Mouse (Mus musculus): Measurements from ENCODE around the gene Gm5483. TPM values are rescaled to one million over a fixed set of nuclear protein-coding genes. Genes with fewer than 3 reads are reported as not detected.
"Not testable (repeated sequence)": the region's sequence is repeated elsewhere in the genome, so short reads cannot be mapped to it uniquely, and the experiment has no call there.

Gm5483 gene
- polyA plus RNA-seq (2016; fragmentation: Nextera tagmentation; extraction: Ambion mirVana) = not detected in 2 replicates

DNA sequence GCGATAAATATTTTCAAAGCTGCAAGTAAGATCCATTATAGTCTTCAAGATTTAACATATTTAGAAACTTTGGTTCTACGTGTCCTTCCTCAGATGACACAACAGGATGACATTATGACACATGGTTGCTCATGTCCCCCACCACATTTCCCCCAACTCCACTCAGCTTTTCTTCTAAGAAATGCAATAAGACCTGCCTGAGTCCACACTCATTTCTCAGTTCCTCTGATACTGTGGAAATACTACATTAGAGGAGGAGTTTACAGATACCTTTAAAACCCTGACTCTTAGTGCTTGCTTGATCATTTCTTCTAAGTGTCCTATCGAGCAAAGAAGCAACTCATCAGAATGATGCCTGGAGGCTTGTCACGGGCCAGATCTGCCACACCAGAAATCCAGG, at the start of gene Gm5483:
Gene Gm5483, plus strand, starts transcription at position 301 of the 400 bp plus-strand sequence.
- H3K36me3 ChIP-seq; H3K9me3 ChIP-seq (replicated peaks); H3K4me3 ChIP-seq; H3K4me1 ChIP-seq; H3K27ac ChIP-seq (replicated peaks); H3K27me3 ChIP-seq (ENCODE audit: low read depth, poor library complexity, severe bottlenecking); DNase-seq (ENCODE audit: low spot score): not testable (repeated sequence)
- 79% methylated on average over 4 of the region's 4 CpGs for WGBS

DNA sequence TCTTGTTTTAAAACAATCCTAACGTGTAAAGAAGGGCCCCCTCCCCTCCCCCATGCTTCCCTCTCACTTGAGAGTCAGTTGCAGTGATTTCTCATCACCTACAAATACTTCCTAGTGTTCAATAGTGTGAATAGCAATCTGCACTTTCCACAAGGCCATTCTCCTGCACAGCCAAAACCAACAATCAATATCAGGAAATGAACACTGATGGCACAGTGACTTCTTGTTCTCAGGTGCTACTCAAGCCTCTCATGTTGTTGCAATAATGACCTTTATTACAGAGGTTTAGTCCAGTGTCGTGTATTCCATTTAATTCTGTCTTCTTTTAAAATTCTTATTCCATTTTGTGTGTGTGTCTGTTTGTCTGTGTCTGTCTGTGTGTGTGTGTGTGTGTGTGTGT, 45.8 kb upstream of the Gm5483 start:
- H3K4me1 ChIP-seq = no peaks in the 10 kb centered on the region
- DNase-seq (ENCODE audit: low spot score) = no peak
- H3K4me3 ChIP-seq = no peak overlapping the region
- H3K36me3 ChIP-seq = no peaks in the 10 kb centered on the region
- H3K27ac ChIP-seq (replicated peaks) = no peak overlapping the region
- 80% methylated on average over 2 of the region's 2 CpGs for WGBS
- no peaks in the 10 kb centered on the region for H3K27me3 ChIP-seq (ENCODE audit: low read depth, poor library complexity, severe bottlenecking)
- no peaks in the 10 kb centered on the region for H3K9me3 ChIP-seq (replicated peaks)

DNA sequence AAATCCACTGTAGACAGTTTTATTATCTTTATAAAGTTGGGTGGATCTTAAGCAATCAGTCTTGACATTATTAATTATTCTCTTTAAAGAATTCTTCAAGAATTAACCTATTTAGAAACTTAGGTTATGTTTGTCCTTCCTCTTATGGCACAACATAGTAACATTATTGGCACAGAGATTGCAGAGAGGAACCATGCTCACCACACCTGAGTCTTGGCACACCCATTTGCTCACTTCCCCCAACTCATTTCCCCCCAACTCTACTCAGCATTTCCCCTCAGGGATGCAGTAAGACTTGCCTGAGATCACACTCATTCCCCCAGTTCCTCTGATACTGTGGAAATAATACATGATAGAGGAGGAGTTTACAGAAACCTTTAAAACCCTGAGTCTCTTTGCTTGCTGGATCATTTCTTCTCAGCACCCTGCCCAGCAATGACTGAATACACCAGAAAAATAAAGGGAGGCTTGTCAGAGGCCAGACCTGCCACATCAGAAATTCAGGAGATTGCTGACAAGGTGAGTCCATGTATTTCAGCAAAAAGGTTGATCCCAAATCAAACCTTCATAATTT, 27.5 kb upstream of the Gm5483 start, which contains the start of gene Stfa2l1:
Gene Stfa2l1, plus strand, starts transcription at position 410 of the 574 bp plus-strand sequence.
- H3K4me1 ChIP-seq = no peaks in the 10 kb centered on the region
- no peaks in the 10 kb centered on the region for H3K27me3 ChIP-seq (ENCODE audit: low read depth, poor library complexity, severe bottlenecking)
- DNase-seq (ENCODE audit: low spot score) = no peak
- H3K9me3 ChIP-seq (replicated peaks) = no peaks in the 10 kb centered on the region
- no peak within 1 kb of the TSS for H3K27ac ChIP-seq (replicated peaks)
- no peaks in the 10 kb centered on the region for H3K36me3 ChIP-seq
- no peak within 1 kb of the TSS for H3K4me3 ChIP-seq

DNA sequence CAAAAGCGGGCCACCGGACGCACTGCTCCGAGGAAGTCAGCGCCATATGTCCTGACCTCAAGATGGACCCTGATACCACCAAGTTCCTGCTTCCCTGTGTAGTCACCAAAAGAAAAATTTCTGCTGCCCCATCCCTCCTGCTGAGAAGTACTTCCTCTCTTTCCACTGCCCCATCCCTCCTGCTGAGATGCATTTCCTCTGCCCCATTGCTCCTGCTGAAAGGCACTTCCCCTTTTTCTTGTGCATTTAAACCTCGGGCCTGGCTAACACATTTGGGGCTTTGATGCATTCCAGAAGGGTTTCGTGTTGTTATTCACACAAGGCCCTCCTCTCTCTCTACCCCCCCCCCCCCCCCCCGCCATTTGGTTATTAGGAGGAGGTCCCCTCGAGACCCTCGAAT, 16.2 kb upstream of the Gm5483 start:
- DNase-seq (ENCODE audit: low spot score); H3K9me3 ChIP-seq (replicated peaks); H3K4me1 ChIP-seq; H3K4me3 ChIP-seq; H3K36me3 ChIP-seq; H3K27ac ChIP-seq (replicated peaks); H3K27me3 ChIP-seq (ENCODE audit: low read depth, poor library complexity, severe bottlenecking): not testable (repeated sequence)
- 82% methylated on average over 10 of the region's 10 CpGs for WGBS

DNA sequence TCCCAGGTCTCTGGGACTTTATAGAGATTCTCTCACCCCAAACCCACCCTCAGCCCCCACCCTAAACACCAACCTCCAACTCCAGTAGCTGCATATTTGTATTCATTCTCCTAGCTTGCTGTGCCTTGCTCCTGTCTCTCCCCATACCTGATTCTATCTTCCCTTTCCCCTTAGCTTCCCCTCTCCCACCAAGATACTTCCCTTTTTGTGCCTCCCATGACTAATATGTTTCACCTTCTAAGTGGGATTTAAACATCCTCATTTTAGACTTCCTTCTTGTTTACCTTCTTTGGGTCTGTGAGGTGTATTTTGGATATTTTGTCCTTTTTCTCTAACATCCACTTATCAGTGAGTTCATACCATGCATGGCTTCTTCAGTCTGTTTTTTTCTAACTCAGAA, 7.9 kb upstream of the Gm5483 start:
- H3K4me3 ChIP-seq = no peak overlapping the region
- DNase-seq (ENCODE audit: low spot score) = no peak
- H3K4me1 ChIP-seq = no peaks in the 10 kb centered on the region
- H3K9me3 ChIP-seq (replicated peaks) = no peaks in the 10 kb centered on the region
- no peak overlapping the region for H3K27ac ChIP-seq (replicated peaks)
- H3K36me3 ChIP-seq = no peaks in the 10 kb centered on the region
- no peaks in the 10 kb centered on the region for H3K27me3 ChIP-seq (ENCODE audit: low read depth, poor library complexity, severe bottlenecking)

DNA sequence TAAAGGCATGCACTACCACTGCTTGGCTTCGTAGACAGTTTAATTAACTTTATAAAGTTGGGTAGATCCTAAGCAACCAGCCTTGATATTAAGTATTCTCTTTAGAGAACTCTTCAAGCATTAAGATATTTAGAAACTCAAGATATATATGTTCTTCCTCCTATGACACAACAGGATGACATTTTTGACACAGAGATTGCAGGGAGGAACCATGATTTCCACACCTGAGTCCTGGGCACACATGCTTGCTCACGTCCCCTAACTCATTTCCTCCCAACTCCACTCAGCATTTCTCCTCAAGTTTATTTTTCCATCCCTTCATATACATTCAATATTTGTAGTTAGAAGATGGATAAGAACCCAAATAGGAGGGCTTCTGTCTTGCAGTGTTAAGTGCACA, 4.1 kb upstream of the Gm5483 start:
- Histone ChIP-seq H3K36me3 (no peaks in the 10 kb centered on the region), H3K9me3 (replicated peaks) (no peaks in the 10 kb centered on the region), H3K4me1 (no peaks in the 10 kb centered on the region), H3K27me3 (ENCODE audit: low read depth, poor library complexity, severe bottlenecking) (no peaks in the 10 kb centered on the region), H3K27ac (replicated peaks) (no peak overlapping the region), H3K4me3 (no peak overlapping the region)
- WGBS = 90% methylated on average over 2 of the region's 2 CpGs
- DNase-seq (ENCODE audit: low spot score) = no peak

DNA sequence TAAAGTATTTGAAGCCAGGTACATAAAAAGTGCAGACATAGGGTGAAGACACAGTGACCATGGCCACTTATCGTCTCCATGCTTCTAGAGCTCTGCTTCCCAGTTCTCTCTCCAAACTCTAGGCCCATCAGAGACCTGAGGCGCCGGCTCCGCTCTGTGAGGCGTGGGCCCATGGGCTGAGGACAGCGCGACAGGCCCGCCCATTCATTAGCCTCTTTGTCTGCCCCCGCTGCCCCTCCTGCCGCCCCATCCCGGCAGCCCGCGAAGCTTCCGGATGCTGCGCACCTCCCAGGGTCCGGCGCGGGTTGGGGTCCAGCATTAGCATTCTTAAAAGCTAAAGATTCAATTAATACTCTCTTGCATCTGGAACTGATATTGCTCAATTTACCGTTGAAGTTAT, 15.2 kb downstream of the Gm5483 start:
- DNase-seq (ENCODE audit: low spot score) = peak; percentile 11

DNA sequence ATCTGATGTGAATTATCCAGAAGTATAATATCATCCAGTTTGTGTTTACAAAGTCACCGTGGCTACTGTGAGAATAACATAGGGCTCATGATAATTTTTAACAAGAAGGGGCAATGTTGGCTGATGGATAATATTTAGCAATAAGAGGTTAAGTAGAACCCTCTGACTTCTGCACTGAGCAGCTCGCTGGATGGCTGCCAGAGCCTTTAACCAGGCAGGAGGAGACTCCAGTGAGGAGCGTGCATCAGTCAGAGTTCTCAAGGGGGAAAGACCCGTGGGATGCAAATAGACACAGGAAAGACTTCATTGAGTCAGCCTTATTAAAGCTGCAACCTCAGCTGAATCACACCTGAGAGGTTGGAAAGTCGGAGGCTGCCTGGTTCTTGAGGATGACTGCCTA, 19.8 kb downstream of the Gm5483 start:
- Histone ChIP-seq H3K27me3 (ENCODE audit: low read depth, poor library complexity, severe bottlenecking) (no peaks in the 10 kb centered on the region), H3K4me3 (no peak overlapping the region), H3K4me1 (peaks cover 4% of the 10 kb centered on the region; the same call in 1 of the 2 replicates), H3K27ac (replicated peaks) (no peak overlapping the region), H3K36me3 (no peaks in the 10 kb centered on the region), H3K9me3 (replicated peaks) (no peaks in the 10 kb centered on the region)
- WGBS = 82% methylated on average over 5 of the region's 5 CpGs
- no peak for DNase-seq (ENCODE audit: low spot score)

More for the DNA sequence above, 15.2 kb downstream of the Gm5483 start:
- Histone ChIP-seq H3K9me3 (replicated peaks) (no peaks in the 10 kb centered on the region), H3K27ac (replicated peaks) (no peak overlapping the region; the same call in 1 of the 2 replicates), H3K4me1 (peaks cover 4% of the 10 kb centered on the region; the same call in 1 of the 2 replicates), H3K4me3 (0 out of 2 replicates have a peak overlapping the region, but pooled peaks have one; percentile 18), H3K36me3 (no peaks in the 10 kb centered on the region), H3K27me3 (ENCODE audit: low read depth, poor library complexity, severe bottlenecking) (no peaks in the 10 kb centered on the region)
- WGBS = 64% methylated on average over 19 of the region's 19 CpGs

DNA sequence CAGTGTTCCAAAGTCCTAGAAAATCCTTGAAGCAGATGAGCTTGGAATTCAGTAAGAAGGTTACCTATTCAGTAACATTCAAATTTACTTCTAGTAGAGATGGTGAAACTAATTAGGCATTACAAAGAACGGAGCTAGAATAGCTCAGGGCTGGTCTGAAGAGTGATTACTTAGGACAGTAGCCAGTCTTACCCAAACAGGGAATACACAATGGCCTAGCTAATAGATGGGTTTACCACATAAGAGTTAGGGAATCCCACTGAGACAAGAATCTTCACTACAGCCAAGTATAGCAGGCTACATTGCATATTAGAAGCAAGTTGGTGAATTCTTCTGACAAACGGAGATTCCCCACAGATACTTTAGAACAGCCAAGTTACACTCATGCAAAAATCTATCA, 21.7 kb downstream of the Gm5483 start:
- not testable (repeated sequence) for H3K4me3 ChIP-seq; H3K27ac ChIP-seq (replicated peaks); H3K9me3 ChIP-seq (replicated peaks); DNase-seq (ENCODE audit: low spot score); H3K4me1 ChIP-seq; H3K36me3 ChIP-seq; H3K27me3 ChIP-seq (ENCODE audit: low read depth, poor library complexity, severe bottlenecking)
- whole genome bisulfite sequencing = 44% methylated on average over 2 of the region's 2 CpGs

DNA sequence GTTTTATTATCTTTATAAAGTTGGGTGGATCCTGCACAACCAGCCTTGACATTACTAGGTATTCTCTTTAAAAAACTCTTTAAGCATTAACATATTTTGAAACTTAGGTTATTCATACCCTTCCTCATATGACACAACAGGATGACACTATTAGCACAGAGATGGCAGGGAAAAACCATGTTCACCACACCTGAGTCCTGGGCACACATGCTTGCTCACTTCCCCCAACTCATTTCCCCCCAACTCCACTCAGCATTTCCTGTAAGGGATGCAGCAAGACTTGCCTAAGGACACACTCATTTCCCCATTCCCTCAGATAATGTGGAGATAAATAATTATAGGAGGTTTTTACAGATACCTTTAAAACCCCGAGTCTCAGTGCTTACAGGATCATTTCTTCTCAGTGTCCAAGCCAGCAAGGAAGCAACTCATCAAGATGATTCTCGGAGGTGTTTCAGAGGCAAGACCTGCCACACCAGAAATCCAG, 26.0 kb downstream of the Gm5483 start, which contains the start of gene Gm5416:
Gene Gm5416, plus strand, starts transcription at position 437 of the 487 bp plus-strand sequence.
- Histone ChIP-seq H3K9me3 (replicated peaks) (no peaks in the 10 kb centered on the region), H3K27ac (replicated peaks) (no peak within 1 kb of the TSS), H3K36me3 (no peaks in the 10 kb centered on the region), H3K4me1 (no peaks in the 10 kb centered on the region), H3K27me3 (ENCODE audit: low read depth, poor library complexity, severe bottlenecking) (no peaks in the 10 kb centered on the region), H3K4me3 (no peak within 1 kb of the TSS)
- DNase-seq (ENCODE audit: low spot score) = no peak
- 91% methylated on average over 2 of the region's 2 CpGs for WGBS

DNA sequence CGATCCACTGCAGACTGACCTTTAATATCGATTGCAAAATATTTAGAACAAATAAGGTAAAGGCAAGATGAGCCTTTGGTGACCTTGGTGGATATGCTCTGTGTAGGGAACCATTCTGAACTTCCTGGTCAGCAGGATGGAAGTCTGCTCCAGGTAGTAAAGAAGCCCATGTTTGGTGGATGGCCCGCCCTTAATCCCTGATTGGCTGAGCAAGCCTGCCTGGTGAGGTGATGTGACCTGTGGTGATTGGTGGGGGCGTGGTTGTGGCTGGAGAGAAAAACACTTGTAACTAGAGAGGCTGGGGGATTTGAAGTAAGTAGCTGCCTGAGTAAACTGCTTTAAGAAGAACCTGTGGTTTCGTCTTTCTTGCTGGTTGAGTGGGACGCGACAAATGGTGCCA, 37.2 kb downstream of the Gm5483 start, which contains the start of gene 2010005H15Rik:
Gene 2010005H15Rik, plus strand, starts transcription at position 301 of the 400 bp plus-strand sequence.
- H3K36me3 ChIP-seq; H3K27me3 ChIP-seq (ENCODE audit: low read depth, poor library complexity, severe bottlenecking); DNase-seq (ENCODE audit: low spot score); H3K9me3 ChIP-seq (replicated peaks); H3K27ac ChIP-seq (replicated peaks); H3K4me1 ChIP-seq; H3K4me3 ChIP-seq: not testable (repeated sequence)
- WGBS = 90% methylated on average over 7 of the region's 7 CpGs
